Mouse (Mus musculus) thymus, adult 2 months (tissue): ENCODE measurements around the gene Zbtb42.

Experiments used
- CTCF ChIP-seq: fragments of 200-500 bp; IDR thresholded peaks from 2 replicates; pipeline ENCODE4 v1.5.1; 2012; ENCODE audit warnings: mild to moderate bottlenecking, control low read depth, low read length, moderate library complexity, borderline replicate concordance; ENCODE audit not compliant: control insufficient read depth, poor library complexity, insufficient read depth; ENCODE audit errors: extremely low read depth
- POLR2A ChIP-seq: fragments of 200-500 bp; IDR thresholded peaks from 2 replicates; pipeline ENCODE4 v1.6.1; 2012; ENCODE audit warnings: mild to moderate bottlenecking, low read length, control low read depth, moderate library complexity; ENCODE audit not compliant: control insufficient read depth, poor library complexity, insufficient read depth; ENCODE audit errors: extremely low read depth

DNA sequence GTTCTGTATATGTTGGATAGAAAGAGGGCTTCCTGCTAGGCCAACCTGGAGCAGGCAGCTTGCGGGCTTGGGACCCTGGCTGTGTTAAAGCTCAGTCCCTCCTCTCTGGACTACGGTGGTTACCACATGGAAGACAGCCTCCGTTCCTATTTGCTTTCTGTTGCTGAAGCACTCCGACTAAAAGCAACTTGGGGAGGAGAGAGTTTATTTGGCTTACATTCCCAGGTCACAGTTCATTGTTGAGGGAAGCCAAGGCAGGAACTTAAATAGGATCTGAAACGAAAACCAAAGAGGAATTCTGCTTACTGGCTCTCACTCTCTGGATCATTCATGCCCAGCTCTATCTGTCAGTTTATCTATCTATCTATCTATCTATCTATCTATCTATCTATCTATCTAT lies 47.8 kb upstream of the Zbtb42 start:
- TF ChIP-seq CTCF (no peak), POLR2A (no peak)
